Mouse (Mus musculus): ENCODE measurements around the gene Ppard. TPM values are rescaled to one million over a fixed set of nuclear protein-coding genes. Genes with fewer than 3 reads are reported as not detected.
"Not testable (repeated sequence)": the region's sequence is repeated elsewhere in the genome, so short reads cannot be mapped to it uniquely, and the experiment has no call there.

Gene Ppard
- 10 to 100 TPM; 70.6 to 70.7 TPM for total RNA-seq (2021)
- long read RNA-seq, experiment 1, partial matches to known transcripts: 0 of 3 reads
- long read RNA-seq, experiment 1, other reads (novel, unspliced or antisense): 2 of 3 reads
- long read RNA-seq, experiment 2, partial matches to known transcripts: 0 of 3 reads
- long read RNA-seq, experiment 2, other reads (novel, unspliced or antisense): 3 of 3 reads

- DNase-seq (ENCODE audit: low spot score in 2 of 2): peak; percentile 98 to 99
Observed at GRCm38 (mm10) chr17:28232475-28233060, at the start of gene Ppard. Gene Ppard, plus strand, starts transcription at chr17:28232700.

GRCm38 (mm10) chr17:28184971-28185638 is 47.4 kb upstream of the Ppard start:
- DNase-seq (ENCODE audit: low spot score in 2 of 2): no peak

- no peak for DNase-seq (ENCODE audit: low spot score in 2 of 2)
Observed at GRCm38 (mm10) chr17:28188313-28188712, 44.2 kb upstream of the Ppard start.

GRCm38 (mm10) chr17:28192754-28193153 is 39.7 kb upstream of the Ppard start:
- no peak for DNase-seq (ENCODE audit: low spot score in 2 of 2)

GRCm38 (mm10) chr17:28193559-28193958 is 38.9 kb upstream of the Ppard start:
- DNase-seq (ENCODE audit: low spot score in 2 of 2): no peak

GRCm38 (mm10) chr17:28195033-28195432 is 37.5 kb upstream of the Ppard start:
- DNase-seq (ENCODE audit: low spot score in 2 of 2): no peak

GRCm38 (mm10) chr17:28197646-28198045 is 34.9 kb upstream of the Ppard start:
- no peak for DNase-seq (ENCODE audit: low spot score in 2 of 2)

- DNase-seq (ENCODE audit: low spot score in 2 of 2): no peak
Observed at GRCm38 (mm10) chr17:28201982-28202381, 30.5 kb upstream of the Ppard start.

- DNase-seq (ENCODE audit: low spot score in 2 of 2): peak; percentile 43 to 55
Observed at GRCm38 (mm10) chr17:28204052-28204720, 28.3 kb upstream of the Ppard start.

GRCm38 (mm10) chr17:28205443-28205842 is 27.1 kb upstream of the Ppard start:
- DNase-seq (ENCODE audit: low spot score in 2 of 2): no peak

GRCm38 (mm10) chr17:28207092-28207491 is 25.4 kb upstream of the Ppard start:
- DNase-seq (ENCODE audit: low spot score in 2 of 2): no peak

GRCm38 (mm10) chr17:28207591-28208313 is 24.7 kb upstream of the Ppard start, which contains the start of gene Def6:
Gene Def6, plus strand, starts transcription at chr17:28207778.
- peak; percentile 47 to 60 for DNase-seq (ENCODE audit: low spot score in 2 of 2)

GRCm38 (mm10) chr17:28208314-28208612 is 24.2 kb upstream of the Ppard start:
- DNase-seq (ENCODE audit: low spot score in 2 of 2): no peak

- no peak for DNase-seq (ENCODE audit: low spot score in 2 of 2)
Observed at GRCm38 (mm10) chr17:28209457-28210110, 22.9 kb upstream of the Ppard start.

- DNase-seq (ENCODE audit: low spot score in 2 of 2): no peak
Observed at GRCm38 (mm10) chr17:28211921-28212341, 20.6 kb upstream of the Ppard start.

GRCm38 (mm10) chr17:28212391-28212790 is 20.1 kb upstream of the Ppard start:
- DNase-seq (ENCODE audit: low spot score in 2 of 2): no peak

- no peak for DNase-seq (ENCODE audit: low spot score in 2 of 2)
Observed at GRCm38 (mm10) chr17:28213236-28213635, 19.3 kb upstream of the Ppard start.

- DNase-seq (ENCODE audit: low spot score in 2 of 2): no peak
Observed at GRCm38 (mm10) chr17:28216791-28217190, 15.7 kb upstream of the Ppard start.

- DNase-seq (ENCODE audit: low spot score in 2 of 2): no peak
Observed at GRCm38 (mm10) chr17:28217721-28218649, 14.5 kb upstream of the Ppard start.

GRCm38 (mm10) chr17:28222463-28222862 is 10.0 kb upstream of the Ppard start:
- DNase-seq (ENCODE audit: low spot score in 2 of 2): not testable (repeated sequence)

Measured in adrenal gland, adult 18-20 months (tissue).